12 mouse cellular contexts compared by ENCODE assay signal in the genomic region with DNA sequence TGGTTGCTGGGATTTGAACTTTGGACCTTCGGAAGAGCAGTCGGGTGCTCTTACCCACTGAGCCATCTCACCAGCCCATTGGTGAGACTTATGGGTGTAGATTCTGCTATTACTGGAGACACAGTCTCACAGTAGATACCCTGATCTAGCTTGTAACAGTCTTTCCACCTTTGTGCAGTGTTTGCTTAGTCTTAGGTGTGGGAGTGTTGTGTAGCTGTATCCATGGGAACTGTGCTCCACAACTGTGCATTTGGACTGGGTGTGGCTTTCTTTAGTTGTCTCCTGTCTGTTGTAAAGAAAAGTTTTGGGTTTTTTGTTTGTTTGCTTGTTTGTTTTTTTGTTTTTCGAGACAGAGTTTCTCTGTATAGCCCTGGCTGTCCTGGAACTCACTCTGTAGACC.
"Had no signal": no experiment of that assay in that cellular context is flagged by ENCODE, and none has a peak within 500 bp of the region (broad histone marks: within the 10 kb centered on the region; RNA-seq: fewer than 3 reads in every experiment).

No protein-coding gene starts in this region.

- ATAC-seq: hindbrain, embryonic 16.5 days; lung, postnatal 0 days; midbrain, embryonic 15.5 days had no signal

- H3K4me2 ChIP-seq: limb, embryonic 15.5 days; midbrain, embryonic 11.5 days; midbrain, embryonic 15.5 days; neural tube, embryonic 12.5 days had no signal

- H3K4me3 ChIP-seq: limb, embryonic 15.5 days; megakaryocyte, embryonic 14.5 days; midbrain, embryonic 15.5 days; neural tube, embryonic 12.5 days had no signal

- H3K27me3 ChIP-seq: limb, embryonic 15.5 days; megakaryocyte, embryonic 14.5 days; midbrain, embryonic 15.5 days; neural tube, embryonic 12.5 days had no signal

- H3K9me3 ChIP-seq: limb, embryonic 15.5 days; megakaryocyte, embryonic 14.5 days; midbrain, embryonic 15.5 days; neural tube, embryonic 12.5 days had no signal

- DNase-seq: kidney, postnatal 25 days; layer of hippocampus, postnatal 36 days; lung, adult 2 months; lung, postnatal 4 days; thymus, postnatal 4 days had no signal

- H3K4me1 ChIP-seq: limb, embryonic 15.5 days; midbrain, embryonic 15.5 days; neural tube, embryonic 12.5 days had no signal

- H3K27ac ChIP-seq: limb, embryonic 15.5 days; midbrain, embryonic 15.5 days; neural tube, embryonic 12.5 days had no signal

- H3K36me3 ChIP-seq: limb, embryonic 15.5 days; midbrain, embryonic 15.5 days; neural tube, embryonic 12.5 days had no signal

- H3K9ac ChIP-seq: limb, embryonic 15.5 days; midbrain, embryonic 15.5 days; neural tube, embryonic 12.5 days had no signal
